In genomic region chr3:54274651-54275050, GRCm38 (mm10) we compare ENCODE assay signal across 9 mouse cellular contexts.
"Had no signal": no experiment of that assay in that cellular context is flagged by ENCODE, and none has a peak within 500 bp of the region (broad histone marks: within the 10 kb centered on the region; RNA-seq: fewer than 3 reads in every experiment).

No protein-coding gene starts in this region.

- H3K4me2 ChIP-seq: limb, embryonic 12.5 days; liver, embryonic 13.5 days; lung, embryonic 15.5 days; midbrain, embryonic 13.5 days had no signal

- H3K9ac ChIP-seq: limb, embryonic 12.5 days; liver, embryonic 13.5 days; liver, postnatal 0 days; lung, embryonic 15.5 days; midbrain, embryonic 13.5 days had no signal

- ATAC-seq: liver, postnatal 0 days; midbrain, embryonic 13.5 days had no signal

- H3K4me3 ChIP-seq: limb, embryonic 12.5 days; liver, embryonic 13.5 days; lung, embryonic 15.5 days; midbrain, embryonic 13.5 days had no signal

- H3K9me3 ChIP-seq: limb, embryonic 12.5 days; liver, embryonic 13.5 days; lung, embryonic 15.5 days; midbrain, embryonic 13.5 days had no signal

- H3K36me3 ChIP-seq: limb, embryonic 12.5 days; liver, embryonic 13.5 days; lung, embryonic 15.5 days; midbrain, embryonic 13.5 days had no signal

- H3K27me3 ChIP-seq: limb, embryonic 12.5 days; liver, embryonic 13.5 days; lung, embryonic 15.5 days; midbrain, embryonic 13.5 days had no signal

- DNase-seq: kidney, postnatal 4 days; liver; liver, embryonic 13.5 days; liver, postnatal 0 days had no signal

- H3K4me1 ChIP-seq: limb, embryonic 12.5 days; liver, embryonic 13.5 days; lung, embryonic 15.5 days; midbrain, embryonic 13.5 days had no signal

- H3K27ac ChIP-seq: kidney, postnatal 0 days; limb, embryonic 12.5 days; liver, embryonic 13.5 days; lung, embryonic 15.5 days; midbrain, embryonic 13.5 days; stomach, postnatal 0 days had no signal
